Mouse (Mus musculus) erythroblast, embryonic 14.5 days (primary cell): ENCODE data around the gene Ripk3.

Experiments used
- GATA1 ChIP-seq: IDR thresholded peaks from 2 replicates; pipeline ENCODE4 v1.6.1; 2012; ENCODE audit warnings: low read length, inconsistent platforms, mixed read lengths
- TAL1 ChIP-seq: IDR thresholded peaks from 3 replicates; pipeline ENCODE4 v1.6.1; 2012; ENCODE audit warnings: low read length, inconsistent platforms, mixed read lengths

- TF ChIP-seq GATA1 (no peak), TAL1 (no peak)
These were observed 9.0 kb downstream of the Ripk3 start for GRCm38 (mm10) chr14:55779656-55780055.
